Mouse (Mus musculus) adrenal gland, adult (tissue): ENCODE results near the gene Atp1b2.
A peak's percentile ranks its signal among the peaks of the same experiment; 100 is the strongest.

Source experiments
- DNase-seq, 2 experiments: peaks; one replicate each; pipeline ENCODE4 v3.0.0; 2022 to 2023; ENCODE audit warnings: low spot score in 1 of 2; ENCODE audit not compliant: inconsistent age in 2 of 2

The Atp1b2 gene

GRCm38 (mm10) chr11:69581147-69581688 lies 24.5 kb downstream of the Atp1b2 start:
- peak; percentile 92 to 97 for DNase-seq

GRCm38 (mm10) chr11:69580572-69581146 lies 25.1 kb downstream of the Atp1b2 start:
- no peak for DNase-seq

GRCm38 (mm10) chr11:69580091-69580514 lies 25.6 kb downstream of the Atp1b2 start, which contains the start of the genes Wrap53 and Trp53:
Gene Wrap53 (minus strand): TSS chr11:69580255.
Gene Trp53 (plus strand): TSS chr11:69580359.
- peak; percentile 92 to 97 for DNase-seq

GRCm38 (mm10) chr11:69579128-69580017 lies 26.4 kb downstream of the Atp1b2 start:
- DNase-seq = peak; percentile 97 to 100

- DNase-seq = no peak
These were observed 27.4 kb downstream of the Atp1b2 start for GRCm38 (mm10) chr11:69578301-69578700.

- DNase-seq = no peak
These were observed 29.4 kb downstream of the Atp1b2 start for GRCm38 (mm10) chr11:69576307-69576706.

GRCm38 (mm10) chr11:69575220-69575619 lies 30.5 kb downstream of the Atp1b2 start:
- no peak for DNase-seq

- DNase-seq = no peak
These were observed 40.6 kb downstream of the Atp1b2 start for GRCm38 (mm10) chr11:69565131-69565530.

GRCm38 (mm10) chr11:69564391-69564790 lies 41.4 kb downstream of the Atp1b2 start:
- no peak for DNase-seq

- no peak for DNase-seq
These were observed 42.4 kb downstream of the Atp1b2 start for GRCm38 (mm10) chr11:69563373-69563772.

- DNase-seq = no peak
These were observed 44.6 kb downstream of the Atp1b2 start for GRCm38 (mm10) chr11:69560896-69561854.

GRCm38 (mm10) chr11:69559851-69560765 lies 45.6 kb downstream of the Atp1b2 start, which contains the start of gene Efnb3:
Gene Efnb3 (minus strand): TSS chr11:69560205.
- peak in 1 of 2 experiments; percentile 43 for DNase-seq

GRCm38 (mm10) chr11:69559183-69559582 lies 46.6 kb downstream of the Atp1b2 start:
- DNase-seq = peak in 1 of 2 experiments; percentile 38

- peak in 1 of 2 experiments; percentile 45 for DNase-seq
These were observed 47.0 kb downstream of the Atp1b2 start for GRCm38 (mm10) chr11:69558756-69559155.

GRCm38 (mm10) chr11:69557381-69557958 lies 48.3 kb downstream of the Atp1b2 start:
- DNase-seq = no peak

- no peak for DNase-seq
These were observed 51.1 kb downstream of the Atp1b2 start for GRCm38 (mm10) chr11:69554539-69555140.

- DNase-seq = no peak
These were observed 52.4 kb downstream of the Atp1b2 start for GRCm38 (mm10) chr11:69553341-69553721.

- DNase-seq = no peak
These were observed 53.0 kb downstream of the Atp1b2 start for GRCm38 (mm10) chr11:69552622-69553340.
